Mouse (Mus musculus) MEL (cell line): ENCODE measurements around the gene Dcun1d1. TPM values are rescaled to one million over a fixed set of nuclear protein-coding genes. Genes with fewer than 3 reads are reported as not detected.

ENCODE experiments used
- DNase-seq: peaks from one replicate; pipeline ENCODE4 v3.0.0; 2011; ENCODE audit warnings: low read depth, low spot score
- H3K27ac ChIP-seq: 2 replicates; pipeline ENCODE4 v1.5.1; 2012; ENCODE audit warnings: low read depth, mild to moderate bottlenecking, control low read depth, low read length, moderate library complexity; ENCODE audit not compliant: control insufficient read depth
- H3K27me3 ChIP-seq, 2 experiments: fragments of 150-350 bp in 1 of 2; sonication (generic) in 1 of 2; 2 replicates each; pipeline ENCODE4 v1.6.1; 2012; ENCODE audit warnings: low read length in 2 of 2, mild to moderate bottlenecking in 2 of 2, improper control_type of control experiment in 1 of 2, moderate library complexity in 1 of 2; ENCODE audit not compliant: insufficient read depth in 2 of 2, control insufficient read depth in 1 of 2
- H3K36me3 ChIP-seq, 2 experiments: 2 replicates each; pipeline ENCODE4 v1.6.1; 2012 to 2014; ENCODE audit warnings: low read length in 2 of 2, improper control_type of control experiment in 1 of 2, inconsistent platforms in 1 of 2, mild to moderate bottlenecking in 1 of 2; ENCODE audit not compliant: insufficient read depth in 2 of 2, control insufficient read depth in 1 of 2
- H3K4me1 ChIP-seq, 2 experiments: fragments of 150-350 bp in 1 of 2; sonication (generic) in 1 of 2; 2 replicates each; pipeline ENCODE4 v1.6.1; 2012; ENCODE audit warnings: low read length in 2 of 2, improper control_type of control experiment in 1 of 2, mild to moderate bottlenecking in 1 of 2; ENCODE audit not compliant: insufficient read depth in 2 of 2, control insufficient read depth in 1 of 2
- H3K4me3 ChIP-seq, 2 experiments: fragments of 150-350 bp in 1 of 2; sonication (generic) in 1 of 2; 2 replicates each; pipeline ENCODE4 v1.5.1; 2012; ENCODE audit warnings: low read depth in 2 of 2, low read length in 2 of 2, mild to moderate bottlenecking in 2 of 2, moderate library complexity in 2 of 2, control low read depth in 1 of 2, improper control_type of control experiment in 1 of 2; ENCODE audit not compliant: control insufficient read depth in 1 of 2, insufficient read depth in 1 of 2
- H3K79me2 ChIP-seq: 2 replicates; pipeline ENCODE4 v1.6.1; 2012; ENCODE audit warnings: mild to moderate bottlenecking, low read length, moderate library complexity; ENCODE audit not compliant: control insufficient read depth, poor library complexity, insufficient read depth
- H3K9ac ChIP-seq: 2 replicates; pipeline ENCODE4 v1.6.1; 2012; ENCODE audit warnings: low read depth, mild to moderate bottlenecking, control low read depth, low read length, moderate library complexity; ENCODE audit not compliant: control insufficient read depth, poor library complexity, severe bottlenecking
- H3K9me3 ChIP-seq: fragments of 150-350 bp; sonication (generic); replicated peaks from 2 replicates; pipeline ENCODE4 v1.6.1; 2012; ENCODE audit warnings: mild to moderate bottlenecking, low read length, improper control_type of control experiment, moderate library complexity; ENCODE audit not compliant: insufficient read depth
- CHD1 ChIP-seq: IDR thresholded peaks from 2 replicates; pipeline ENCODE4 v1.6.1; 2012; ENCODE audit warnings: low read depth, mild to moderate bottlenecking, inconsistent platforms, low read length, improper control_type of control experiment
- ELF1 ChIP-seq: IDR thresholded peaks from 2 replicates; pipeline ENCODE4 v1.6.1; 2014; ENCODE audit warnings: low read depth, mild to moderate bottlenecking, inconsistent platforms, low read length, improper control_type of control experiment, moderate library complexity
- GABPA ChIP-seq: IDR thresholded peaks from 2 replicates; pipeline ENCODE4 v1.6.1; 2012; ENCODE audit warnings: low read depth, mild to moderate bottlenecking, inconsistent platforms, low read length, improper control_type of control experiment, moderate library complexity
- HCFC1 ChIP-seq: IDR thresholded peaks from 2 replicates; pipeline ENCODE4 v1.6.1; 2012; ENCODE audit warnings: low read depth, mild to moderate bottlenecking, inconsistent platforms, low read length, improper control_type of control experiment, moderate library complexity
- MAX ChIP-seq: IDR thresholded peaks from 2 replicates; pipeline ENCODE4 v1.6.1; 2011; ENCODE audit warnings: low read length, improper control_type of control experiment
- MAZ ChIP-seq: IDR thresholded peaks from 2 replicates; pipeline ENCODE4 v1.6.1; 2012; ENCODE audit warnings: low read depth, mild to moderate bottlenecking, inconsistent platforms, low read length, improper control_type of control experiment
- MXI1 ChIP-seq: IDR thresholded peaks from 2 replicates; pipeline ENCODE4 v1.6.1; 2011; ENCODE audit warnings: mild to moderate bottlenecking, low read depth, low read length, improper control_type of control experiment
- MYB ChIP-seq: IDR thresholded peaks from 2 replicates; pipeline ENCODE4 v1.6.1; 2011; ENCODE audit warnings: mild to moderate bottlenecking, low read depth, low read length, improper control_type of control experiment
- POLR2A ChIP-seq, 2 experiments: IDR thresholded peaks; 2 replicates each; pipeline ENCODE4 v1.6.1; 2011 to 2012; ENCODE audit warnings: low read length in 2 of 2, mild to moderate bottlenecking in 2 of 2, control low read depth in 1 of 2, improper control_type of control experiment in 1 of 2, low read depth in 1 of 2, moderate library complexity in 1 of 2; ENCODE audit not compliant: control insufficient read depth in 1 of 2, insufficient read depth in 1 of 2, poor library complexity in 1 of 2
- POLR2AphosphoS5 ChIP-seq: IDR thresholded peaks from 2 replicates; pipeline ENCODE4 v1.6.1; 2012; ENCODE audit warnings: low read depth, borderline replicate concordance, mild to moderate bottlenecking, inconsistent platforms, low read length, moderate library complexity, mixed read lengths
- RAD21 ChIP-seq: IDR thresholded peaks from 2 replicates; pipeline ENCODE4 v1.6.1; 2011; ENCODE audit warnings: mild to moderate bottlenecking, low read depth, low read length, improper control_type of control experiment
- RCOR1 ChIP-seq: IDR thresholded peaks from 2 replicates; pipeline ENCODE4 v1.6.1; 2012; ENCODE audit warnings: low read depth, mild to moderate bottlenecking, inconsistent platforms, low read length, improper control_type of control experiment
- SIN3A ChIP-seq: IDR thresholded peaks from 2 replicates; pipeline ENCODE4 v1.6.1; 2012; ENCODE audit warnings: low read length, improper control_type of control experiment, inconsistent platforms
- SMC3 ChIP-seq: IDR thresholded peaks from 2 replicates; pipeline ENCODE4 v1.6.1; 2011; ENCODE audit warnings: low read depth, low read length, improper control_type of control experiment
- TBP ChIP-seq: IDR thresholded peaks from 2 replicates; pipeline ENCODE4 v1.8.0; 2011; ENCODE audit warnings: low read depth, low read length, improper control_type of control experiment
- ZC3H11A ChIP-seq: IDR thresholded peaks from 2 replicates; pipeline ENCODE4 v1.6.1; 2012; ENCODE audit warnings: low read depth, mild to moderate bottlenecking, inconsistent platforms, low read length, improper control_type of control experiment
- ZKSCAN1 ChIP-seq: IDR thresholded peaks from 2 replicates; pipeline ENCODE4 v1.6.1; 2012; ENCODE audit warnings: low read depth, mild to moderate bottlenecking, inconsistent platforms, low read length, improper control_type of control experiment, moderate library complexity
- ZNF384 ChIP-seq: IDR thresholded peaks from 2 replicates; pipeline ENCODE4 v1.6.1; 2012; ENCODE audit warnings: low read depth, mild to moderate bottlenecking, inconsistent platforms, low read length, improper control_type of control experiment
- polyA plus RNA-seq, 2 experiments: library from polyadenylated mRNA; stranded (reverse) in 1 of 2; unstranded in 1 of 2; fragments of >175 nt in 1 of 2; fragments of >200 nt in 1 of 2; gene quantifications; 2 replicates each; pipeline versions ENCODE4 v1.2.1 to v1.2.4; 2012; ENCODE audit warnings: low replicate concordance in 2 of 2, low read depth in 1 of 2; ENCODE audit not compliant: insufficient read length in 2 of 2, insufficient read depth in 1 of 2, missing spikeins in 1 of 2
- total RNA-seq: library from RNA; depleted of rRNA; stranded (reverse); fragments of 300-350 nt; gene quantifications from 2 replicates; pipeline ENCODE4 v1.2.3, GENCODE M21; 2012

Gene Dcun1d1
- total and polyA plus RNA-seq, 3 experiments: 20.8 to 35.1 (median 32.7) TPM

DNA sequence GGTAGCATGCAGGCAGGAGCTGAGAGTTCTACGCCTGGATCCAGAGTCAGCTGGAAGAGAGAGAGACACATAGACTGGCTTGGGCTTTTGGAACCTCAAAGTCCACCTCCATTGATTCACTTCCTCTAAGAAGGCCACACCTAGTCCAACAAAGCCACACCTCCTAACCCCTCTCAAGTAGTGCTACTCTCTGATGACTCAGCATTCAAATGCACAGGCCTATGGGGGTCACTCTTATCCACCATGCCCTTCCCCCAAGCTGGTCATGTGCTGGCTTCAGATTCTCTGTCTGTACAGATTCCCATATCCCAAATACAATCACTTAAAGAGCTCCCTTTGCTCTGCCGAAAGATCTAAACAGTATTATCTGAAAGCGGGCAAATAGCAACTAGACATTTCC, 20.0 kb upstream of the Dcun1d1 start:
- Histone ChIP-seq H3K4me1 (no peaks in the 10 kb centered on the region), H3K27ac (no peak overlapping the region), H3K9me3 (no peaks in the 10 kb centered on the region), H3K27me3 (no peaks in the 10 kb centered on the region), H3K4me3 (no peak overlapping the region), H3K9ac (no peak overlapping the region), H3K36me3 (no peaks in the 10 kb centered on the region), H3K79me2 (no peaks in the 10 kb centered on the region)
- TF ChIP-seq ZKSCAN1 (no peak), RCOR1 (no peak), CHD1 (no peak)
- DNase-seq: peak; percentile 32

DNA sequence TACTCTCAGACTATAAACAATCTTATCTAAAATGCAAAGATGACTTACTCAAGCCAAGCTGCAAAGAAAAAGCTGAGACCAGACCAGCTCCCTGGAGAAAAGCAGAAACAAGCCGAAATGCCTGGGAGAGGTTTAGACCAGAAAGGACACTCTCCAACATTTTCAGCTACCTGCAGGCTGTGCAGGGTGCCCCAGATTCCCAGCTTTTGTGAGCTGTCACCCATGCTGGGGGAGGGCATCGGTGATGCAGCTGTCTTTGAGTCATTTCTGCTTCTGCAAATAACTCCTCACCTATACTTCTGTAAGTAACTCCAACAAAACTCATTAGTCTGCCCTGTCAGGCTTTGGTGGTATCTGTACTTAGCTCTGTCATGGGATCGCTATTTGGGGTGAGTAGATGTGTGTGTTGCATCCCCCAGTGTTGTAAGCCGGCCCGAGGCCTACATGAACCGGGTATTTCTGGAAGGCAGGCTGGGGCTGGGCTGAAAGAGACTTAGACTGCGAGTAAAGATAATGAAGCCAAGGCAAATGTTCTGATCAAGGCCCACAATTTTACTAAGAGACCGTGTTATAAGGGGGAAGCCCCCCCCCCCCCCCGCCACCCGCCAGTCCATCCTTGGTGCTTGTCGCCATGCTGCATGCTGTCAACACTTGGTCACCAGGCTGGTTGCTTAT, 17.8 kb upstream of the Dcun1d1 start:
- Histone ChIP-seq H3K27ac (no peak overlapping the region), H3K9ac (no peak overlapping the region), H3K36me3 (no peaks in the 10 kb centered on the region), H3K27me3 (no peaks in the 10 kb centered on the region), H3K79me2 (no peaks in the 10 kb centered on the region), H3K4me1 (no peaks in the 10 kb centered on the region), H3K9me3 (no peaks in the 10 kb centered on the region), H3K4me3 (no peak overlapping the region)
- no peak for DNase-seq
- TF ChIP-seq RCOR1: no peak
- no peak for TF ChIP-seq MXI1
- TF ChIP-seq ELF1: no peak
- no peak for TF ChIP-seq ZKSCAN1
- no peak for TF ChIP-seq ZC3H11A
- TF ChIP-seq ZNF384: no peak
- no peak for TF ChIP-seq GABPA
- no peak for TF ChIP-seq RAD21
- no peak for TF ChIP-seq SMC3
- TF ChIP-seq MAX: no peak
- TF ChIP-seq SIN3A: no peak
- TF ChIP-seq MYB: no peak
- TF ChIP-seq POLR2A (IDR thresholded peaks at IDR 0.05; ENCODE audit: control insufficient read depth in 1 of 2, insufficient read depth in 1 of 2, low read depth in 1 of 2, low read length in 2 of 2, poor library complexity in 1 of 2): no peak
- no peak for TF ChIP-seq TBP
- TF ChIP-seq MAZ: no peak
- TF ChIP-seq POLR2AphosphoS5: no peak
- no peak for TF ChIP-seq HCFC1
